Comparison of ENCODE assay signal across 27 mouse cellular contexts in the genomic region with DNA sequence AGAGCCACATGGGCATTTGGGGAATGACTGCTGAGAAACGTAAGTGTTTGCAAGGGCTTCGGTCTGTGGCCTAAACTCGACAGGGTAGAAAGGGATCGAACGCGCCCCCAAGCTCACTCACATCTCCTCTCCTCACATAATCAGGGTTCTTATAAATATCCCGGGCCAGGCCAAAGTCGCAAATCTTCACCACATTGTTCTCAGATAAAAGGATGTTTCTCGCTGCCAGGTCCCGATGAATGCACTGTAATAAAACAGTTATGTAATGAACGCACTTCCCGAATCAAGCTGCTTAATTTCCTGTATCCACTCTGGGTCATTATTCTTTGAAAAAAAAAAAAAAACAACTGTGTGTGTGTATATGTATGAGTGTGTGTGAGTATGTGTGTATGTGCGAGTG.
DNase-seq lines count a peak whose midpoint lies in the region; ATAC-seq and TF ChIP-seq lines count a peak whose summit lies in the region.
"Had no signal": no experiment of that assay in that cellular context is flagged by ENCODE, and none has a peak within 500 bp of the region (broad histone marks: within the 10 kb centered on the region; RNA-seq: fewer than 3 reads in every experiment).

No protein-coding gene starts in this region.

- H3K9ac ChIP-seq in heart, adult 2 months (ENCODE audit: low read depth, low read length): no peak overlapping the region
- H3K9ac ChIP-seq in kidney, embryonic 16.5 days (replicated peaks; ENCODE audit: low read length): no peak overlapping the region
- H3K9ac ChIP-seq: embryonic facial prominence, embryonic 12.5 days; heart, embryonic 13.5 days; hindbrain, embryonic 14.5 days; limb, embryonic 12.5 days; liver, embryonic 15.5 days; lung, embryonic 15.5 days; midbrain, embryonic 15.5 days; neural tube, embryonic 15.5 days had no signal

- H3K4me2 ChIP-seq in kidney, embryonic 16.5 days (replicated peaks; ENCODE audit: low read depth, low read length): no peak overlapping the region
- H3K4me2 ChIP-seq: embryonic facial prominence, embryonic 12.5 days; heart, embryonic 13.5 days; hindbrain, embryonic 14.5 days; limb, embryonic 12.5 days; liver, embryonic 15.5 days; lung, embryonic 15.5 days; midbrain, embryonic 15.5 days; neural tube, embryonic 15.5 days had no signal

- H3K79me2 ChIP-seq in heart, adult 2 months (replicated peaks; ENCODE audit: control insufficient read depth, insufficient read depth, low read length): no peaks in the 10 kb centered on the region

- intact Hi-C loops in heart, adult 2 months (cut with DNase I): loop anchor here (1.0 to 10.0 kb wide), 4 partner anchors 37 to 365 kb away; partner anchors contain the start of gene Flt1

- WGBS in heart, adult 2 months: 46% methylated on average over 13 of the region's 13 CpGs
- 67% methylated on average over 13 of the region's 13 CpGs for WGBS in kidney, adult 2 months
- WGBS in kidney, embryonic 16.5 days: 67% methylated on average over 13 of the region's 13 CpGs
- 54% methylated on average over 13 of the region's 13 CpGs for WGBS in lung, adult 2 months

- peaks cover 20% of the 10 kb centered on the region for H3K4me1 ChIP-seq in heart, adult 2 months (ENCODE audit: control insufficient read depth, insufficient read depth, low read length)
- H3K4me1 ChIP-seq in kidney, adult 2 months (ENCODE audit: control insufficient read depth, insufficient read depth, low read length): no peaks in the 10 kb centered on the region
- H3K4me1 ChIP-seq in kidney, embryonic 16.5 days (ENCODE audit: insufficient read depth, low read length): peaks cover 5% of the 10 kb centered on the region; the same call in 1 of the 2 replicates
- H3K4me1 ChIP-seq in lung, adult 2 months (ENCODE audit: control insufficient read depth, insufficient read depth, low read length): peaks cover 13% of the 10 kb centered on the region
- H3K4me1 ChIP-seq: embryonic facial prominence, embryonic 12.5 days; heart, embryonic 13.5 days; limb, embryonic 12.5 days; midbrain, embryonic 10.5 days; midbrain, embryonic 15.5 days; neural tube, embryonic 15.5 days had no signal

- ATAC-seq in kidney, embryonic 16.5 days (ENCODE audit: low FRiP score, low TSS enrichment): no peak
- ATAC-seq: CD4-positive, CD25-positive, alpha-beta regulatory T cell, adult 4 months; forebrain, embryonic 14.5 days; intestine, postnatal 0 days; midbrain, embryonic 15.5 days had no signal

- H3K36me3 ChIP-seq in heart, adult 2 months (ENCODE audit: control insufficient read depth, insufficient read depth, low read length): peaks cover 8% of the 10 kb centered on the region
- H3K36me3 ChIP-seq in kidney, adult 2 months (ENCODE audit: control insufficient read depth, insufficient read depth, low read length): no peaks in the 10 kb centered on the region
- H3K36me3 ChIP-seq in kidney, embryonic 16.5 days (ENCODE audit: insufficient read depth, low read length): no peaks in the 10 kb centered on the region
- H3K36me3 ChIP-seq: embryonic facial prominence, embryonic 12.5 days; limb, embryonic 12.5 days; liver, embryonic 15.5 days; lung, embryonic 15.5 days; midbrain, embryonic 10.5 days; midbrain, embryonic 15.5 days; neural tube, embryonic 15.5 days had no signal

- DNase-seq in heart, adult 2 months: peak in 1 of 2 experiments; percentile 36
- no peak for DNase-seq in heart, postnatal 4 days
- DNase-seq in kidney, adult 2 months: peak; percentile 69
- DNase-seq in lung, postnatal 10 days: peak; percentile 24
- no peak for DNase-seq in lung, adult 2 months
- no peak for DNase-seq in thymus, postnatal 25 days
- DNase-seq: adrenal gland, postnatal 14 days; cerebellum, adult 11-12 months; cerebellum, adult 9-11 months; embryo, embryonic 11 days; retina, postnatal 1 day; right cerebral cortex, postnatal 14 days had no signal

- TF ChIP-seq CTCF in heart, adult 2 months (IDR thresholded peaks at IDR 0.05): no peak
- no peak for TF ChIP-seq CTCF in kidney, adult 2 months (conservative IDR thresholded peaks at IDR 0.05; ENCODE audit: insufficient read depth, insufficient read length, low read depth, low read length)
- no peak for TF ChIP-seq CTCF in lung, adult 2 months (IDR thresholded peaks at IDR 0.05; ENCODE audit: insufficient read depth, low read length)

- no peak overlapping the region for H3K4me3 ChIP-seq in heart, adult 2 months
- no peak overlapping the region for H3K4me3 ChIP-seq in kidney, adult 2 months (ENCODE audit: insufficient read depth, low read depth, low read length)
- no peak overlapping the region for H3K4me3 ChIP-seq in kidney, embryonic 16.5 days (ENCODE audit: low read length)
- no peak overlapping the region for H3K4me3 ChIP-seq in lung, adult 2 months (replicated peaks; ENCODE audit: extremely low read depth, low read depth, low read length)
- H3K4me3 ChIP-seq: embryonic facial prominence, embryonic 12.5 days; heart, embryonic 13.5 days; layer of hippocampus, adult 2 months; left cerebral cortex, adult 2 months; limb, embryonic 12.5 days; liver, embryonic 15.5 days; lung, embryonic 15.5 days; midbrain, embryonic 10.5 days; midbrain, embryonic 15.5 days; neural tube, embryonic 15.5 days had no signal

- no peaks in the 10 kb centered on the region for H3K9me3 ChIP-seq in kidney, embryonic 16.5 days (ENCODE audit: low read length)
- H3K9me3 ChIP-seq: embryonic facial prominence, embryonic 12.5 days; heart, embryonic 13.5 days; limb, embryonic 12.5 days; liver, embryonic 15.5 days; lung, embryonic 15.5 days; midbrain, embryonic 10.5 days; midbrain, embryonic 15.5 days; neural tube, embryonic 15.5 days had no signal

- no peak for TF ChIP-seq POLR2A in heart, adult 2 months (IDR thresholded peaks at IDR 0.05; ENCODE audit: insufficient read depth, low read depth, low read length)
- TF ChIP-seq POLR2A in kidney, adult 2 months (IDR thresholded peaks at IDR 0.05; ENCODE audit: low read depth, low read length): no peak
- no peak for TF ChIP-seq POLR2A in lung, adult 2 months (IDR thresholded peaks at IDR 0.05; ENCODE audit: borderline replicate concordance, extremely low read depth, low read depth, low read length)

- peak overlapping the region; percentile 85 for H3K27ac ChIP-seq in heart, adult 2 months
- peak overlapping the region; percentile 39 for H3K27ac ChIP-seq in kidney, adult 2 months (ENCODE audit: insufficient read depth, low read depth, low read length)
- no peak overlapping the region for H3K27ac ChIP-seq in kidney, embryonic 16.5 days (ENCODE audit: low read length)
- H3K27ac ChIP-seq: embryonic facial prominence, embryonic 12.5 days; heart, embryonic 13.5 days; hindbrain, embryonic 14.5 days; layer of hippocampus, adult 2 months; left cerebral cortex, adult 2 months; limb, embryonic 12.5 days; liver, embryonic 15.5 days; lung, embryonic 15.5 days; midbrain, embryonic 10.5 days; midbrain, embryonic 15.5 days; neural tube, embryonic 15.5 days had no signal

- no peaks in the 10 kb centered on the region for H3K27me3 ChIP-seq in heart, adult 2 months (ENCODE audit: control insufficient read depth, insufficient read depth, low read length)
- H3K27me3 ChIP-seq in kidney, adult 2 months (replicated peaks; ENCODE audit: control insufficient read depth, insufficient read depth, low read length): no peaks in the 10 kb centered on the region; the same call in 1 of the 2 replicates
- H3K27me3 ChIP-seq in kidney, embryonic 16.5 days (ENCODE audit: insufficient read depth, low read length): no peaks in the 10 kb centered on the region
- H3K27me3 ChIP-seq: embryonic facial prominence, embryonic 12.5 days; heart, embryonic 13.5 days; liver, embryonic 15.5 days; lung, embryonic 15.5 days; midbrain, embryonic 15.5 days had no signal

- TF ChIP-seq EP300 in heart, adult 2 months (IDR thresholded peaks at IDR 0.05; ENCODE audit: insufficient read depth, low read depth, low read length): no peak

Comparison
In these comparisons a context has a peak if more than half of its experiments do, and no peak if none do; other contexts are left out.
1. DNase-seq: peak in kidney, adult 2 months (single experiment) and lung, postnatal 10 days (single experiment); none in heart, postnatal 4 days (single experiment), lung, adult 2 months (single experiment) and thymus, postnatal 25 days (single experiment).